Mouse (Mus musculus) bone marrow, adult 2 months (tissue): ENCODE results near the gene Arfrp1.

Source experiments
- CTCF ChIP-seq: fragments of 200-500 bp; IDR thresholded peaks from 2 replicates; pipeline ENCODE4 v1.5.1; 2011; ENCODE audit warnings: low read length, control low read depth; ENCODE audit not compliant: control insufficient read depth, insufficient read depth
- POLR2A ChIP-seq: fragments of 200-500 bp; IDR thresholded peaks from 2 replicates; pipeline ENCODE4 v1.6.1; 2011; ENCODE audit warnings: low read depth, mild to moderate bottlenecking, control low read depth, low read length, borderline replicate concordance; ENCODE audit not compliant: control insufficient read depth

DNA sequence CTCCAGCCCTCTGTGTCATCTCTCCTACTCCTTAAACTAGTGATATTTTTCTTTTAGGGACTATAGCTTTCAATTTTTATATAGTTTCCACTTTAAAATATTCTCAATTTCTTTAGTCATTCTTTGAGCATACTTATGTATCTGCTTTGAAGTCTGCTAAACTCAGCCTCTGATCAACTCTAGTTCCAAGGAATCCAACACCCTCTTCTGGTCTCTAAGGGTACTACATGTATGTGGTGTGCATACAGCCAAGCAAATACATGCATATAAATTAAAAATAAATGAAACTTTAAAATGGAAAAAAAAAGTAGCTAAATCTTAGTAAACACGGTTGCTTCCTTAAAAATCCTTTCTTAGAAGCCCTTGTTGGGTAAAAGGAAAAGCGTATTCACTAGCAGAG, 10.6 kb upstream of the Arfrp1 start:
- no peak for TF ChIP-seq CTCF
- no peak for TF ChIP-seq POLR2A
